Mouse (Mus musculus) cerebellum, adult 2 months (tissue): ENCODE data around the gene Stk10.

Experiments
- CTCF ChIP-seq: fragments of 200-500 bp; IDR thresholded peaks from 2 replicates; pipeline ENCODE4 v1.5.1; 2011; ENCODE audit warnings: low read depth, mild to moderate bottlenecking, control low read depth, low read length, moderate library complexity, borderline replicate concordance; ENCODE audit not compliant: insufficient read depth
- POLR2A ChIP-seq: fragments of 200-500 bp; IDR thresholded peaks from 2 replicates; pipeline ENCODE4 v1.6.1; 2011; ENCODE audit warnings: low read length, control low read depth, borderline replicate concordance; ENCODE audit not compliant: insufficient read depth

DNA sequence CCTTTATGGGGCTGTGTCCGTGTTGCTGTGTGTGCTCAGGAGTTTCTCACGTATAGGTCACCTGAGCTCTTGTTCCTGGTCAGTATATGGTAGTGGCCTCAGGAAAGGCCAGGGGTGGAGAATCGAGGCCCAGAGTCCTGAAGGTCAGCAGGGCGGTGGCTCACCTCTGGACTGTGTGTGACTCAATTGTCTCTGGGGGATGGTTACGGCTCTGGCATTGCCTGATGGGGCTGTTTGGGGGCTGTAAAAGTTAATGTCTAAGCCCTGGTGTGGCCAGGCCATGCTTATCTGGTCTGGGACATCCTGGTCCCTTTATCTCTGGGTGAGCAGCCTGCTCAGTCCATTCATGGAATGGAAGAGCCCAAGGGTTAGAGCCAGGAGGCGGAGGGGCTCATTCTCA, 33.1 kb downstream of the Stk10 start:
- TF ChIP-seq CTCF (no peak), POLR2A (no peak)
